Mouse (Mus musculus) E14TG2a.4 (cell line): Measurements from ENCODE around the gene Hoxd3.

ENCODE experiments used
- CTCF ChIP-seq: conservative IDR thresholded peaks from 2 replicates; pipeline ENCODE4 v1.5.1; 2014; ENCODE audit warnings: low read length
- POU5F1 ChIP-seq: IDR thresholded peaks from 2 replicates; pipeline ENCODE4 v1.6.1; 2014; ENCODE audit warnings: low read length, borderline replicate concordance

DNA sequence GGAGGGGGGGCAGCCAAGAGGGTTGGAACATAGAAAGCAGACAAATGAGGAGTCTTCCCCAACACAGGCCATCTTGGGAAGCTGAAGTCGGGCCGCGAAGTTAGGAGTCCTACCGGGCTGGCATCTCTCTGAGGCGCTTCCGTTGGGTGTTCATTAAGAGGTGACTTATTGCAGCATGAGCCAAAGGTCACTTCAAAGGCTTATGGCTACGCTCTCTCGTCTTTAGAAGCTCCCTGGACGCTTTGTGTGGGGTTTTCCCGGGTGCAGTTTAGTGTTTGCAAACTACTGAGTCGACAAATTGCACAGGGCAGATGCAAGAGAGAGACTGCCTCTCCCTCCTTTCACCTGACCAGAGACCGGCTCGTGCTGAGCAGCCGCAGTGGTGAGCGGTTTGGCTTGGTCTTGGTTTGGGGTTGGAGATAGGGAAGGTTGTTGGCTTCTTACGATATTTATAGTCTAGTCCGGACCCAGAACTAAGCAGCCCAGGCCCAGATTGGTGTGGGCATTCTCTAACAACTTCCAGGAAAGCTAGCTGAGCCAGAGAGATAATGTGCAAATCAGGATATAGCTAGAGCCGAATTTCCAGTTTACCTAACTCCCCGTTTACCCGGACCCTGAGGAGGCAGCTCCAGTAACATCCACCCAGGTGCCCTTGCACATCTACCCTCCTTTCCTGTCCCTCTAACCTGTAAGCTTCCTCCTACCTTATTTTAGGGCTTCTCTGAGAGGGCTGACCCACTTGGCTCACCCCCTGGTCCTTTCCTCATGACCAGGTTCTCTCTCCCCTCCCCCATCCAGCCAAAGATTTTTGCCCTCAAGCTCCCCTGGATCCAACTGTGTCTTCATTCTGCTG is 27.1 kb downstream of the Hoxd3 start:
- TF ChIP-seq CTCF = no peak
- no peak for TF ChIP-seq POU5F1
